Mouse (Mus musculus) adipocyte (in vitro differentiated cells): ENCODE measurements around the gene Apol9a.
"Not testable (repeated sequence)": the region's sequence is repeated elsewhere in the genome, so short reads cannot be mapped to it uniquely, and the experiment has no call there.

Source experiments
- DNase-seq: peaks from one replicate; pipeline ENCODE4 v3.0.0-alpha.2; 2016; ENCODE audit warnings: low spot score

Apol9a gene

GRCm38 (mm10) chr15:77411035-77411434, at the start of gene Apol9a:
Gene Apol9a, minus strand, starts transcription at chr15:77411135.
- DNase-seq = not testable (repeated sequence)

- DNase-seq = not testable (repeated sequence)
Observed at GRCm38 (mm10) chr15:77449927-77450326, 39.0 kb upstream of the Apol9a start.

GRCm38 (mm10) chr15:77447392-77447791, 36.5 kb upstream of the Apol9a start, which contains the start of gene Apol7b:
Gene Apol7b, minus strand, starts transcription at chr15:77447492.
- not testable (repeated sequence) for DNase-seq

GRCm38 (mm10) chr15:77445668-77446067, 34.7 kb upstream of the Apol9a start:
- DNase-seq = not testable (repeated sequence)

- DNase-seq = not testable (repeated sequence)
Observed at GRCm38 (mm10) chr15:77444746-77445145, 33.8 kb upstream of the Apol9a start.

GRCm38 (mm10) chr15:77428690-77429448, 17.9 kb upstream of the Apol9a start:
- not testable (repeated sequence) for DNase-seq

GRCm38 (mm10) chr15:77422925-77423324, 12.0 kb upstream of the Apol9a start:
- not testable (repeated sequence) for DNase-seq

- not testable (repeated sequence) for DNase-seq
Observed at GRCm38 (mm10) chr15:77419657-77420056, 8.7 kb upstream of the Apol9a start.

- DNase-seq = not testable (repeated sequence)
Observed at GRCm38 (mm10) chr15:77416655-77417333, 5.9 kb upstream of the Apol9a start.

GRCm38 (mm10) chr15:77415653-77416052, 4.7 kb upstream of the Apol9a start:
- not testable (repeated sequence) for DNase-seq

- not testable (repeated sequence) for DNase-seq
Observed at GRCm38 (mm10) chr15:77412695-77413094, 1.8 kb upstream of the Apol9a start.

- DNase-seq = not testable (repeated sequence)
Observed at GRCm38 (mm10) chr15:77406370-77406769, 4.6 kb downstream of the Apol9a start.

- DNase-seq = peak; percentile 55
Observed at GRCm38 (mm10) chr15:77399027-77399426, 11.9 kb downstream of the Apol9a start, which contains the start of gene Apol7a. Gene Apol7a, minus strand, starts transcription at chr15:77399110.

- peak; percentile 54 for DNase-seq
Observed at GRCm38 (mm10) chr15:77397450-77398132, 13.3 kb downstream of the Apol9a start.

- DNase-seq = not testable (repeated sequence)
Observed at GRCm38 (mm10) chr15:77393832-77394231, 17.1 kb downstream of the Apol9a start.

GRCm38 (mm10) chr15:77387462-77387861, 23.5 kb downstream of the Apol9a start:
- peak; percentile 34 for DNase-seq

GRCm38 (mm10) chr15:77384340-77385030, 26.4 kb downstream of the Apol9a start:
- no peak for DNase-seq

- no peak for DNase-seq
Observed at GRCm38 (mm10) chr15:77382880-77383279, 28.1 kb downstream of the Apol9a start.

- DNase-seq = no peak
Observed at GRCm38 (mm10) chr15:77382271-77382850, 28.6 kb downstream of the Apol9a start.

GRCm38 (mm10) chr15:77381481-77381880, 29.5 kb downstream of the Apol9a start:
- DNase-seq = no peak

- DNase-seq = no peak
Observed at GRCm38 (mm10) chr15:77379921-77380320, 31.0 kb downstream of the Apol9a start.
